Mouse (Mus musculus) heart, embryonic 11.5 days (tissue): ENCODE measurements around the gene Adamts3. TPM values are rescaled to one million over a fixed set of nuclear protein-coding genes. Genes with fewer than 3 reads are reported as not detected.

Experiments
- ATAC-seq: fragments of 200-750 bp; cut with Nextera tagmentation; replicated peaks from 2 replicates; pipeline ENCODE4 v1.8.0; 2017; ENCODE audit warnings: moderate library complexity; ENCODE audit not compliant: insufficient number of reproducible peaks, low FRiP score, low TSS enrichment
- H3K27ac ChIP-seq: fragments of 300-500 bp; sonication (generic); 2 replicates; pipeline ENCODE4 v1.5.1; 2014; ENCODE audit warnings: mild to moderate bottlenecking, low read depth, low read length
- H3K27me3 ChIP-seq: fragments of 300-500 bp; sonication (generic); 2 replicates; pipeline ENCODE4 v1.6.1; 2014; ENCODE audit warnings: mild to moderate bottlenecking, low read length, mixed read lengths; ENCODE audit not compliant: control insufficient read depth, insufficient read depth
- H3K36me3 ChIP-seq: fragments of 300-500 bp; sonication (generic); 2 replicates; pipeline ENCODE4 v1.6.1; 2014; ENCODE audit warnings: mild to moderate bottlenecking, low read length, moderate library complexity, mixed read lengths; ENCODE audit not compliant: control insufficient read depth, insufficient read depth
- H3K4me1 ChIP-seq: fragments of 300-500 bp; sonication (generic); 2 replicates; pipeline ENCODE4 v1.6.1; 2014; ENCODE audit warnings: low read length; ENCODE audit not compliant: control insufficient read depth, insufficient read depth
- H3K4me2 ChIP-seq: fragments of 300-500 bp; sonication (generic); 2 replicates; pipeline ENCODE4 v1.6.1; 2014; ENCODE audit warnings: mild to moderate bottlenecking, moderate library complexity
- H3K4me3 ChIP-seq: fragments of 300-500 bp; sonication (generic); 2 replicates; pipeline ENCODE4 v1.5.1; 2014; ENCODE audit warnings: low read depth, low read length
- H3K9ac ChIP-seq: fragments of 300-500 bp; sonication (generic); 2 replicates; pipeline ENCODE4 v1.6.1; 2014; ENCODE audit warnings: mild to moderate bottlenecking, low read depth, low read length, moderate library complexity
- H3K9me3 ChIP-seq: fragments of 300-500 bp; sonication (generic); replicated peaks from 2 replicates; pipeline ENCODE4 v1.6.1; 2016; ENCODE audit warnings: low read length; ENCODE audit not compliant: control insufficient read depth
- WGBS: fragments of 180-500 bp; shearing (Covaris S2); extraction: QIAGEN DNeasy Blood & Tissue Kit; methylation state at CpG from one replicate; pipeline ENCODE4 v1.1.7; 2014; ENCODE audit not compliant: insufficient replicate concordance; 5-methylcytosine and 5-hydroxymethylcytosine counted together
- polyA plus RNA-seq: library from polyadenylated mRNA; unstranded; fragments of >200 nt; fragmentation: Nextera tagmentation; extraction: Ambion mirVana; gene quantifications from 2 replicates; pipeline ENCODE4 v1.2.1, GENCODE M21; 2014

The Adamts3 gene
- polyA plus RNA-seq, result 4.1 and 4.7 TPM in 2 replicates

DNA sequence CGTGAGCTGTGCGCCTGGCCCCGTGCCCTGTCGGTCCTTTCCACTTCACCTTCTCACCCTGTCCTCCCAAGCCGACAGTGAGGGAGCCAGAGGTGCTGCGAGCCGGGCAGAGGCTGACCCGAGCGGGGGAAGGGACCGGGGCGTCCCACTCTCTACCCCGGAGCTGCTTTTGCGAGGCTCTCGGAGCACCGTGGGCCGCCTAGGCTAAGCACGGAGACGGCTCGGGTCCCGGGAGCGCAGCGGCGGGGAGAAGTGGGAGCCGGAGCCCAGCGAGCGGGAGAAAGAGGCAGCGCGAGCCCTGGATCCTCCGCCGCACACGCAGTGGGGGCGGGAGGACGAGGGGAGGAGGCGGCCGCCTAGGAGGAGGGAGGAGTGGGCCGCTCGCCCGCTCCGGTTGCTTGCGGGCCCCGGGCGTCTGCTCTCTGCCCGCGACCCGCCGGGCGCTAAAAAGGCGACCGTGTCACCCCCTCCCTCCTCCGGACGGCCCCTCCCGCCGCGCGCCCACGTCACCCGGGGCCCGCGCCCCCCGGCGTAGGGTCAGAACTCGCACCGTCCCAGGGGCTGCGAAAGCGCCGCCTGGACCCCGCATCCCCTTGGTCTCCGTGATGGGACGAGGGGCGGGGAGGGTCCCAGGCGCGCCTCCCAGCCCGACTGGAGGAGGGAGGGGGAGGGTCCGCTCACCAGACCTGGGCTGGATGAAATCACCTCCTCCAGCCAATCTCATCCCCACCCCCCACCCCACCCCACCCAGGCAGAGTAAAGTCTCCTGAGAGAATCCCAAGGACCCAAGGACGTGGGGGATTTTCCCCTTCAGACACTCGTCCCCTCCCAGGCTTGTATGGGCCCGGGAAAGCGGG, at the start of gene Adamts3:
Adamts3 (minus strand) TSS at position 284 of the 857 bp plus-strand sequence.
- peak within 1 kb of the TSS; percentile 77 for H3K9ac ChIP-seq
- peak within 1 kb of the TSS; percentile 75 for H3K4me3 ChIP-seq
- no peaks in the 10 kb centered on the region for H3K36me3 ChIP-seq
- H3K27me3 ChIP-seq, result no peaks in the 10 kb centered on the region
- no peaks in the 10 kb centered on the region for H3K4me1 ChIP-seq
- peak; percentile 73 for ATAC-seq
- WGBS, result under 1% methylated on average over 64 of the region's 78 CpGs
- peak within 1 kb of the TSS; percentile 100 for H3K4me2 ChIP-seq
- H3K27ac ChIP-seq, result peak within 1 kb of the TSS; percentile 50
- no peaks in the 10 kb centered on the region for H3K9me3 ChIP-seq

DNA sequence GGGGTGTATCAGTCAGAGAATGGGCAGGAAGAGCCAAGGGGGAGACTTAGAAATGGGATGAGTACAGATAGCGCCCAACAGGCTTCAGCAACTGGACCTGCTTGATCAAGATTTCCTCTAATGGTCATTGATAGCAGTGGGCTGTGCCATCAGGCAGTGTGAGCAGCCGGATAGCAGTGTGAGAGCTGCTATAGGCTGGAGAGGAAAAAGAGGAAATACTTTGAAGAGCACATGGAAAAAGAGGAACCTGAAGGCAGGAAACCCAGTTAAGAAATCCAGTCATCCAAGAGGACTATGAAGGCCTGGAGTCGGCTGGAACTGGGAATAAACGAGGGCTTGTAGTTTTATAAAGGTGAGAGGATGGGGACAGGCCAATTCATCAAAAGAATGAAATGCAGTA, 48.4 kb upstream of the Adamts3 start:
- Histone ChIP-seq H3K4me1 (no peaks in the 10 kb centered on the region), H3K9ac (no peak overlapping the region), H3K27me3 (no peaks in the 10 kb centered on the region), H3K4me2 (no peak overlapping the region), H3K4me3 (no peak overlapping the region), H3K36me3 (no peaks in the 10 kb centered on the region), H3K9me3 (no peaks in the 10 kb centered on the region), H3K27ac (no peak overlapping the region)
- WGBS, result 75% methylated on average over 4 of the region's 4 CpGs
- ATAC-seq, result no peak

DNA sequence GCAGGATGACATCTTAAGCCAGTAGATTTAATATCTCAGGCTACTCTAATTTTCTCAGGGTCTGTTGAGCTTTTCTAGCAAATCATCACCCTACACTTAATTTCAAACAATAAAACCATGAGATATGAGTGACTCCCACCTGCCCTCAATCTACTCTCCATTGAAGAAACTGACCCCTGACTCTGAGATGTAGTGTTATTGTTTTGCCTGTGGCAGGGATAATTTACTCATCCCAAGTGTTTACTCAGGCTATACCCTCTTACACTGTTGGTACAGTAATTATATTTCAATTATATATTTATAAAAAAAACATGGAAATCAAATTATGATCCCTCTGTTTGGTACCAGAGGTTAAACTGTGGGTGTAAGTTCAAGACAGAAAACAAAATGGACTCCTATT, 29.2 kb upstream of the Adamts3 start:
- H3K4me1 ChIP-seq, result no peaks in the 10 kb centered on the region
- no peak for ATAC-seq
- no peak overlapping the region for H3K9ac ChIP-seq
- H3K27ac ChIP-seq, result no peak overlapping the region
- no peaks in the 10 kb centered on the region for H3K36me3 ChIP-seq
- no peak overlapping the region for H3K4me2 ChIP-seq
- no peak overlapping the region for H3K4me3 ChIP-seq
- H3K9me3 ChIP-seq, result no peaks in the 10 kb centered on the region
- no peaks in the 10 kb centered on the region for H3K27me3 ChIP-seq

DNA sequence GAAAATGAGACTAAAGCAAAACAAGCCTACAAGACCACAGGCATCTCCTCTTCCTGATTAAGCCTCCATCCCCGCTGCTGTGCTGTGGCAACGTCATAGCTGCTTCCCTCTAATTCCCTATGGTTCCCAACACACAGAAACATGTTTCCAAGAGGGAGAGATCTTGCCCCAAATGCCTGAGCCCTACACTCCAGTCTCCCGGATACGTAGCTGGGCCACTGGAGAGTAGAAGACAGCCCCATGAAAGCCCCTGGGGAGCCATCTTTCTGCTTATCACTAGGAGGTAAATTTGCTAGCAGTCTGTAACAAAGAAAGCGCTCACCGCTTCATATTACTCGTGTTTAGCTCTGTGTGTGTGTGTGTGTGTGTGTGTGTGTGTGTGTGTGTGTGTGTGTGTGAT, 28.8 kb upstream of the Adamts3 start:
- no peak overlapping the region for H3K27ac ChIP-seq
- 70% methylated on average over 7 of the region's 7 CpGs for WGBS
- H3K9ac ChIP-seq, result no peak overlapping the region
- H3K4me1 ChIP-seq, result no peaks in the 10 kb centered on the region
- ATAC-seq, result no peak
- H3K4me3 ChIP-seq, result no peak overlapping the region
- no peak overlapping the region for H3K4me2 ChIP-seq
- no peaks in the 10 kb centered on the region for H3K9me3 ChIP-seq
- no peaks in the 10 kb centered on the region for H3K27me3 ChIP-seq
- no peaks in the 10 kb centered on the region for H3K36me3 ChIP-seq

DNA sequence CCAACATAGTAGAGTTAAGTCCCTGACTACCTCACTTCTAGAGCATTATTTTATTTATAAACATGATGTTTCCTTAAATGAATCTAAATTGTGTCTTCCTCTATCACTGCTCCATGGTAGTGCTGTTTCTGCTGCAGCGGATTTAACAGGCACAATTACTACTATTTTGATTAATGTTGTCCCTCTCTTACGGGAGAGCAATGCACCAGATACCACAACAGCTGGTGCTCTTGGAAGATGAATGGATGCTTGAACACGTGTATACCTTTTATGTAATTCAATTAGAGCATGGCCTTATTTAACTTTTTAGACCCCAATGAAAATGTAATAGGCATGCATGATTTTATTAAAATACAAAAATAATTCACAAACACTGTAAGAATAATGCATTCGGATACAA, 28.4 kb upstream of the Adamts3 start:
- H3K36me3 ChIP-seq, result no peaks in the 10 kb centered on the region
- H3K4me1 ChIP-seq, result no peaks in the 10 kb centered on the region
- H3K4me3 ChIP-seq, result no peak overlapping the region
- ATAC-seq, result no peak
- 81% methylated on average over 4 of the region's 4 CpGs for WGBS
- no peaks in the 10 kb centered on the region for H3K27me3 ChIP-seq
- no peaks in the 10 kb centered on the region for H3K9me3 ChIP-seq
- no peak overlapping the region for H3K4me2 ChIP-seq
- no peak overlapping the region for H3K27ac ChIP-seq
- no peak overlapping the region for H3K9ac ChIP-seq

DNA sequence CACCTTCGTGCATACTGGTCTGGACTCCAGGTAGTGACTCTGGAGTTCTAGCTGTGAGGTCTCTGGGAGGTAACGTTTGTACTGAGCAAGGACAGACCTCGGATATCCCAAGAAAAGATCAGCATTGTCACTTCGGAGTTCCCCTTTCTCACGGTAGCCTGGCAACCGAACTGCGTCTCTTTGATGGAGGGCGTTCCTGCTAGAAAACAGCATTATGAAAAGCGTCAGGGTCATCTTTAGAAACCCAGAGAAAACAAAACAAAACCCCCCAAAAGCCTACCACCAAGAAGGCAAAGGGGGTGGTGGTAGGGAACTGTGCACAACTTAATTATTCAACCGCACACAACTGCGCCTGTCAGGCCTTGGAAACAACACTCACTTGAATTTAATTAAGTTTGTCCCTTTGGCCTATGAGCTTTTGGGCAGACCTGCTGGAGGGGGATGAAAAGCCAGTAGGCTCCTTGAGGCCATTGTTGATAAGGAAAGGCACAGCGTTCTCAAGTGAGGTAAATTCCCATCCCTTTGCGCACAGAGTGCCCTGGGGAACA, 23.8 kb upstream of the Adamts3 start:
- no peak overlapping the region for H3K9ac ChIP-seq
- no peak overlapping the region for H3K4me3 ChIP-seq
- 77% methylated on average over 13 of the region's 13 CpGs for WGBS
- no peaks in the 10 kb centered on the region for H3K36me3 ChIP-seq
- H3K27ac ChIP-seq, result no peak overlapping the region
- no peaks in the 10 kb centered on the region for H3K27me3 ChIP-seq
- H3K4me1 ChIP-seq, result no peaks in the 10 kb centered on the region
- no peak overlapping the region for H3K4me2 ChIP-seq
- ATAC-seq, result no peak
- H3K9me3 ChIP-seq, result no peaks in the 10 kb centered on the region

DNA sequence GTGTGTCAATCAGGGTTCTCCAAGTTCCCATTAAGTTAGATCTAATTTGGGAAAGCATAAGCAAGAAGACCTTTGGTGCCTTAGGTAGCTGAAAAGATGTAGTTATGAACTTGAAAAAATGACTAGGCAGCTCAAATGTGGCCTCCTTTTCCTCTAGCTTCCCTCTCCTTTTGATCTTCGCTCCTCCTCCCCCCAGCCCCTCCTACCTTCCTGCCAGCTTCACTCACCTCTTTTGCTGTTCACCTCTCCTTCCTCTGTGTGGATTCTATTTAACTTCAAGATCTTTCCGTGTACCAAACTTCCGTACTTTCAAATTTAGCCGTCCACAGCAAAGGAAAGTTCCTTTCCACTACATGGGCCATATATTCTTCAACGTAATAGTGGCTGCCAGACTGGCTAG, 17.9 kb upstream of the Adamts3 start:
- Histone ChIP-seq H3K36me3 (no peaks in the 10 kb centered on the region), H3K9ac (no peak overlapping the region), H3K4me3 (no peak overlapping the region), H3K9me3 (no peaks in the 10 kb centered on the region), H3K27ac (no peak overlapping the region), H3K4me2 (no peak overlapping the region), H3K4me1 (no peaks in the 10 kb centered on the region), H3K27me3 (no peaks in the 10 kb centered on the region)
- 69% methylated on average over 5 of the region's 5 CpGs for WGBS
- no peak for ATAC-seq

DNA sequence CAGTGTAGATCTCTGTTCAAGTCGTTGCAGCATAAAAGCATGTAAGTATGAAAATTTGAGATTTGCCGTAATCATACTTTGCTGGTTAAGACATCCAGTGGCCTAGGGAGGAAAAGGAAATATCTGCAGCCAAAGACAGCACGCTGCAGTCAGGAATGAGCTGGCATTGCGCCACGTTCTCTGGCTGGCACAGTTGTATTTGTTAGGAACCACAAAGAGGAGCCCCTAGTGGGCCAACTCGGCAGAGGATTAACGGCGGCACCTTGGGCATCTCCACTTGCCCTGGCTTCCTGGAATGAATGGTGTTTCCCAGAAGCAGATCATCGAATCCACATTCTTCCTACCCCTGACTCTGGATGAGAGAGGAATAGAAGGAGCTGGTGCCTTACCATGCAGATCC, 14.4 kb upstream of the Adamts3 start:
- H3K4me3 ChIP-seq, result no peak overlapping the region
- no peaks in the 10 kb centered on the region for H3K4me1 ChIP-seq
- H3K27ac ChIP-seq, result no peak overlapping the region
- 64% methylated on average over 9 of the region's 9 CpGs for WGBS
- H3K9me3 ChIP-seq, result no peaks in the 10 kb centered on the region
- ATAC-seq, result no peak
- H3K36me3 ChIP-seq, result no peaks in the 10 kb centered on the region
- no peak overlapping the region for H3K9ac ChIP-seq
- no peaks in the 10 kb centered on the region for H3K27me3 ChIP-seq
- H3K4me2 ChIP-seq, result no peak overlapping the region

DNA sequence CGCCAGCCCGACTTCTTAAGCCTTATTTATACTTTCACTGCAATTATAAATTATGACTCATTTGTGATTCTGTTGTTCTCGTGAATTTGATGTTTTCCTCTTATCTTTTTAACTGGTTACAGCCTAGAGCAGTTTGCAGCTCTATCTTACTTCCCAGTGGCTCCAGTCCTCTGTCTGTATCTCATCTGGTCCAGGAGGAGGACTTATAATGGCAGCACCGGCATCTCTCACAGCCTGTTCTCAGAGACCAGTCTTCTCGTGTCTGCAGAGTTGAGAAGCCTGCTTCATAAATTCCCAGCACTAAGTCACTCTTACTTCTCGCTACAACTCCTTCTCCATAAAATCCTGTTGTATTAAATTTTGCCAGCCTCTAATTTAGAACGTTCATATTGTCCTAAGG, 12.4 kb upstream of the Adamts3 start:
- Histone ChIP-seq H3K9ac (no peak overlapping the region), H3K27me3 (no peaks in the 10 kb centered on the region), H3K9me3 (no peaks in the 10 kb centered on the region), H3K36me3 (no peaks in the 10 kb centered on the region), H3K4me1 (no peaks in the 10 kb centered on the region), H3K4me3 (no peak overlapping the region), H3K27ac (no peak overlapping the region), H3K4me2 (no peak overlapping the region)
- WGBS, result 72% methylated on average over 7 of the region's 7 CpGs
- ATAC-seq, result no peak
